Mouse (Mus musculus) gastrocnemius, postnatal 14 days (tissue): ENCODE measurements at regions not wholly inside any gene's neighbourhood (a gene's known extent, or its start where the extent isn't known, plus 50 kb on each side); places are given as distances from the start of the nearest gene placed in this dataset.

Experiments used
- DNase-seq: peaks from one replicate; pipeline ENCODE4 v3.0.0; 2021; ENCODE audit warnings: mixed read lengths
- intact Hi-C: fragments of 180-260 bp; cut with DNase I; formaldehyde crosslinking; loops from one replicate; pipeline ENCODE4 v1.15.1; 2025; ENCODE audit warnings: low total_unique reads

- no peak for DNase-seq
- intact Hi-C loops: no loop called here
Measured at GRCm38 (mm10) chr5:47185868-47186267, 797.1 kb upstream of the Slit2 start.

- intact Hi-C loops: no loop called here
- no peak for DNase-seq
Measured at GRCm38 (mm10) chr5:47202164-47202914, 780.6 kb upstream of the Slit2 start.

GRCm38 (mm10) chr5:47202915-47203296 lies 780.0 kb upstream of the Slit2 start:
- intact Hi-C loops: no loop called here
- DNase-seq: no peak

- intact Hi-C loops: no loop called here
- DNase-seq: no peak
Measured at GRCm38 (mm10) chr5:47210542-47210941, 772.4 kb upstream of the Slit2 start.

GRCm38 (mm10) chr5:47215421-47215820 lies 767.5 kb upstream of the Slit2 start:
- intact Hi-C loops: no loop called here
- no peak for DNase-seq

GRCm38 (mm10) chr5:47225247-47225646 lies 757.7 kb upstream of the Slit2 start:
- no peak for DNase-seq
- intact Hi-C loops: no loop called here

- intact Hi-C loops: no loop called here
- no peak for DNase-seq
Measured at GRCm38 (mm10) chr5:47236094-47236493, 746.8 kb upstream of the Slit2 start.

- intact Hi-C loops: no loop called here
- DNase-seq: no peak
Measured at GRCm38 (mm10) chr5:47240060-47240459, 742.9 kb upstream of the Slit2 start.

- intact Hi-C loops: no loop called here
- DNase-seq: no peak
Measured at GRCm38 (mm10) chr5:47240586-47240985, 742.4 kb upstream of the Slit2 start.

- DNase-seq: no peak
- intact Hi-C loops: no loop called here
Measured at GRCm38 (mm10) chr5:47254835-47255369, 728.0 kb upstream of the Slit2 start.

- DNase-seq: no peak
- intact Hi-C loops: no loop called here
Measured at GRCm38 (mm10) chr5:47261658-47262411, 721.1 kb upstream of the Slit2 start.

- intact Hi-C loops: no loop called here
- no peak for DNase-seq
Measured at GRCm38 (mm10) chr5:47272642-47273041, 710.3 kb upstream of the Slit2 start.

GRCm38 (mm10) chr5:47273389-47274255 lies 709.3 kb upstream of the Slit2 start:
- no peak for DNase-seq
- intact Hi-C loops: no loop called here

GRCm38 (mm10) chr5:47274256-47274638 lies 708.7 kb upstream of the Slit2 start:
- DNase-seq: no peak
- intact Hi-C loops: no loop called here

- intact Hi-C loops: no loop called here
Measured at GRCm38 (mm10) chr5:47276231-47277195, 706.4 kb upstream of the Slit2 start.

GRCm38 (mm10) chr5:47279630-47280029 lies 703.3 kb upstream of the Slit2 start:
- DNase-seq: no peak
- intact Hi-C loops: no loop called here

More at GRCm38 (mm10) chr5:47276231-47277195, 706.4 kb upstream of the Slit2 start:
- DNase-seq: no peak

- no peak for DNase-seq
- intact Hi-C loops: no loop called here
Measured at GRCm38 (mm10) chr5:47299602-47300001, 683.3 kb upstream of the Slit2 start.

- intact Hi-C loops: no loop called here
- no peak for DNase-seq
Measured at GRCm38 (mm10) chr5:47317506-47317905, 665.4 kb upstream of the Slit2 start.

- intact Hi-C loops: no loop called here
- DNase-seq: no peak
Measured at GRCm38 (mm10) chr5:47318147-47318546, 664.8 kb upstream of the Slit2 start.
